Mouse (Mus musculus): ENCODE results near the gene Rps16.

The Rps16 gene

GRCm38 (mm10) chr7:28347746-28348145 is 2.7 kb upstream of the Rps16 start:
- DNase-seq (ENCODE audit: low read depth, low spot score) = no peak

GRCm38 (mm10) chr7:28348601-28349000 is 1.9 kb upstream of the Rps16 start:
- no peak for DNase-seq (ENCODE audit: low read depth, low spot score)

- no peak for DNase-seq (ENCODE audit: low read depth, low spot score)
These were observed 1.3 kb downstream of the Rps16 start for GRCm38 (mm10) chr7:28351676-28352191.

- DNase-seq (ENCODE audit: low read depth, low spot score) = peak; percentile 39
These were observed 2.8 kb downstream of the Rps16 start for GRCm38 (mm10) chr7:28353267-28353666.

GRCm38 (mm10) chr7:28354113-28354581 is 3.7 kb downstream of the Rps16 start:
- no peak for DNase-seq (ENCODE audit: low read depth, low spot score)

- no peak for DNase-seq (ENCODE audit: low read depth, low spot score)
These were observed 4.1 kb downstream of the Rps16 start for GRCm38 (mm10) chr7:28354596-28354995.

- DNase-seq (ENCODE audit: low read depth, low spot score) = peak; percentile 66
These were observed 4.8 kb downstream of the Rps16 start for GRCm38 (mm10) chr7:28355221-28355620.

GRCm38 (mm10) chr7:28356981-28357380 is 6.5 kb downstream of the Rps16 start:
- no peak for DNase-seq (ENCODE audit: low read depth, low spot score)

GRCm38 (mm10) chr7:28357984-28358383 is 7.5 kb downstream of the Rps16 start:
- no peak for DNase-seq (ENCODE audit: low read depth, low spot score)

GRCm38 (mm10) chr7:28358431-28358830 is 8.0 kb downstream of the Rps16 start:
- DNase-seq (ENCODE audit: low read depth, low spot score) = no peak

- no peak for DNase-seq (ENCODE audit: low read depth, low spot score)
These were observed 9.4 kb downstream of the Rps16 start for GRCm38 (mm10) chr7:28359854-28360253.

- DNase-seq (ENCODE audit: low read depth, low spot score) = no peak
These were observed 9.8 kb downstream of the Rps16 start for GRCm38 (mm10) chr7:28360291-28360690.

- no peak for DNase-seq (ENCODE audit: low read depth, low spot score)
These were observed 11.3 kb downstream of the Rps16 start for GRCm38 (mm10) chr7:28361647-28362341.

GRCm38 (mm10) chr7:28362441-28363060 is 12.1 kb downstream of the Rps16 start:
- no peak for DNase-seq (ENCODE audit: low read depth, low spot score)

- DNase-seq (ENCODE audit: low read depth, low spot score) = no peak
These were observed 17.3 kb downstream of the Rps16 start for GRCm38 (mm10) chr7:28367663-28368275.

GRCm38 (mm10) chr7:28368276-28368920 is 17.9 kb downstream of the Rps16 start:
- no peak for DNase-seq (ENCODE audit: low read depth, low spot score)

- DNase-seq (ENCODE audit: low read depth, low spot score) = no peak
These were observed 19.6 kb downstream of the Rps16 start for GRCm38 (mm10) chr7:28370051-28370450.

- DNase-seq (ENCODE audit: low read depth, low spot score) = peak; percentile 39
These were observed 20.6 kb downstream of the Rps16 start for GRCm38 (mm10) chr7:28370977-28371513.

- DNase-seq (ENCODE audit: low read depth, low spot score) = peak; percentile 63
These were observed 21.1 kb downstream of the Rps16 start for GRCm38 (mm10) chr7:28371514-28371989.

GRCm38 (mm10) chr7:28372251-28373108 is 22.0 kb downstream of the Rps16 start, which contains the start of gene Plekhg2:
Plekhg2 (minus strand) TSS chr7:28372599.
- DNase-seq (ENCODE audit: low read depth, low spot score) = peak; percentile 99

All from CD4-positive, CD25-positive, alpha-beta regulatory T cell, adult 2 months (primary cell).